Mouse (Mus musculus) ES-E14 (cell line): ENCODE results near the gene Ddx20. TPM values are rescaled to one million over a fixed set of nuclear protein-coding genes. Genes with fewer than 3 reads are reported as not detected.

Experiments
- DNase-seq: peaks from one replicate; pipeline ENCODE4 v3.0.0-alpha.2; 2013; ENCODE audit warnings: low read depth, low spot score
- H3K27ac ChIP-seq: 2 replicates; pipeline ENCODE4 v1.5.1; 2012; ENCODE audit warnings: low read depth, mild to moderate bottlenecking, low read length, moderate library complexity, mixed read lengths; ENCODE audit not compliant: poor library complexity, insufficient read depth, severe bottlenecking
- H3K36me3 ChIP-seq: 2 replicates; pipeline ENCODE4 v1.6.1; 2012; ENCODE audit warnings: mild to moderate bottlenecking, low read length, moderate library complexity, mixed read lengths; ENCODE audit not compliant: control insufficient read depth, poor library complexity, insufficient read depth, severe bottlenecking
- H3K4me1 ChIP-seq, 2 experiments: fragments of 150-350 bp in 1 of 2; sonication (generic) in 1 of 2; 2 replicates each; pipeline ENCODE4 v1.6.1; 2012; ENCODE audit warnings: low read length in 2 of 2, mild to moderate bottlenecking in 1 of 2, mixed read lengths in 1 of 2; ENCODE audit not compliant: control insufficient read depth in 2 of 2, insufficient read depth in 2 of 2, poor library complexity in 1 of 2
- H3K4me3 ChIP-seq, 2 experiments: fragments of 150-350 bp in 1 of 2; sonication (generic) in 1 of 2; 2 replicates each; pipeline ENCODE4 v1.5.1; 2012; ENCODE audit warnings: low read length in 2 of 2, low read depth in 1 of 2, mild to moderate bottlenecking in 1 of 2, mixed read lengths in 1 of 2; ENCODE audit not compliant: insufficient read depth in 1 of 2, poor library complexity in 1 of 2, severe bottlenecking in 1 of 2
- H3K9ac ChIP-seq: 2 replicates; pipeline ENCODE4 v1.6.1; 2012; ENCODE audit warnings: low read depth, mild to moderate bottlenecking, low read length, mixed read lengths; ENCODE audit not compliant: poor library complexity, insufficient read depth, severe bottlenecking
- H3K9me3 ChIP-seq: fragments of 150-350 bp; sonication (generic); 2 replicates; pipeline ENCODE4 v1.6.1; 2012; ENCODE audit warnings: low read depth, mild to moderate bottlenecking, low read length; ENCODE audit not compliant: control insufficient read depth, insufficient read depth
- CHD2 ChIP-seq: IDR thresholded peaks from 2 replicates; pipeline ENCODE4 v1.6.1; 2014; ENCODE audit warnings: mild to moderate bottlenecking, low read depth, low read length, inconsistent platforms
- HCFC1 ChIP-seq: IDR thresholded peaks from 2 replicates; pipeline ENCODE4 v1.6.1; 2012; ENCODE audit warnings: low read length, inconsistent platforms, borderline replicate concordance; ENCODE audit not compliant: insufficient read depth
- MAFK ChIP-seq: IDR thresholded peaks from 2 replicates; pipeline ENCODE4 v1.6.1; 2014; ENCODE audit warnings: mild to moderate bottlenecking, low read depth, low read length, inconsistent platforms; ENCODE audit not compliant: insufficient read depth
- ZC3H11A ChIP-seq: IDR thresholded peaks from 2 replicates; pipeline ENCODE4 v1.6.1; 2012; ENCODE audit warnings: low read depth, mild to moderate bottlenecking, inconsistent platforms, low read length, borderline replicate concordance
- ZNF384 ChIP-seq: IDR thresholded peaks from 2 replicates; pipeline ENCODE4 v1.6.1; 2012; ENCODE audit warnings: low read depth, low read length, inconsistent platforms
- in situ Hi-C, 2 experiments: fragments of 600-800 bp; cut with MboI; formaldehyde crosslinking; loops; one replicate each; pipeline ENCODE4 v1.15.1; 2025; ENCODE audit warnings: low sequenced_read_pairs in 2 of 2, inconsistent platforms in 1 of 2; ENCODE audit not compliant: unreplicated experiment in 2 of 2
- total RNA-seq: library from RNA; depleted of rRNA; stranded (reverse); fragments of 300-350 nt; gene quantifications from 2 replicates; pipeline ENCODE4 v1.2.3, GENCODE M21; 2012

The Ddx20 gene
- total RNA-seq, 1 experiment, result 46.7 TPM

DNA sequence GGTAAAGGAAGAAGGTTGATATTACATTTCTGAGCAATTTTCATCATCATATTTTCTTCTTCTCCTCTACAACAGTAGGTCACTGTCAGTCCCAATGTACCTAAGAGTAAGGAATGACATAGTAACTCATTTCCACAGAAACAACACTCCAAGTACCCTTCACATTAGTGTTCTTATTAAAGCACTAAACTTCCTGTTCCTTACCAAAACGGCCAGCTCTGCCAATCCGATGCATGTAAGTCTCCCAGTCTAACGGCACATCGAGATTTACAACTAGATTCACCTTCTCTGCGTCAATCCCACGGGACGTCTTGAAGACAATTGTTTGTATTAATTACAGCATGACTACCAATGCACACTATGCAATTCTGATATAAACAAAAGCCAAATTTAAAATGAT, 7.0 kb downstream of the Ddx20 start:
- TF ChIP-seq ZC3H11A (no peak), ZNF384 (no peak), CHD2 (no peak)
- Histone ChIP-seq H3K4me1 (no peaks in the 10 kb centered on the region), H3K36me3 (peaks cover 23% of the 10 kb centered on the region), H3K9me3 (no peaks in the 10 kb centered on the region), H3K4me3 (no peak overlapping the region), H3K27ac (no peak overlapping the region), H3K9ac (no peak overlapping the region)
- in situ Hi-C loops, result no loop called here
- no peak for DNase-seq

GRCm38 (mm10) chr3:105675932-105676331, 11.4 kb downstream of the Ddx20 start:
- TF ChIP-seq MAFK (no peak), ZNF384 (no peak), HCFC1 (no peak), ZC3H11A (no peak), CHD2 (no peak)
- no peaks in the 10 kb centered on the region for H3K4me1 ChIP-seq
- peaks cover 14% of the 10 kb centered on the region for H3K36me3 ChIP-seq
- H3K4me3 ChIP-seq, result no peak overlapping the region
- in situ Hi-C loops, result no loop called here
- H3K27ac ChIP-seq, result no peak overlapping the region
- DNase-seq, result no peak
- H3K9ac ChIP-seq, result no peak overlapping the region
- H3K9me3 ChIP-seq, result no peaks in the 10 kb centered on the region

DNA sequence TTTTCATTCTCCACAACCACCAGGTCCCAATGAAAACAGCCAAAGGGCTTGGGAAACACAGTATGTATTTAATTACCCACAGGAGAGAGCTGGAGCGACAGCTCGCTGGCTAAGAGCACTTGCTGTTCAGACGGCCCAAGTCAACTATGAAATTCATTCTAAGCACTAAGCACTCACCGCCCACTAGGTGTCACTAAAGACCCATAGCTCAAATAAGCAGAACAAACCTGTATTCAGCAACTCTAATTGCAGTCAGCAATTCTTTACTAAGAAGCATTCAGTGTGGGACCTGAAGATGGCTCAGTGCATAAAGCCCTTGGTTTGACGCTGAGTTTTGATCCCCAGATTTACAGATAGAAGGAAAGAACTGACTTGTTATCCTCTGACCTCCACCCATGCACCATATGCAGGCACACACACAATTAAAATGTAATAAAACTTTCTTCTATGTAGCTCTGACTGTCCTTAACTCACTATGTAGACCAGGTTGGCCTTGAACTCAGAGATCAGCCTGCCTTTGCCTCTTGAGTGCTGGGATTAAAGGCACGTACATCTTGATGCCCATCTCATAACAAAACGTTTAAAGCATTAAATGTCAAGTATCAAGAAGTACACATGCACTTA, 12.7 kb downstream of the Ddx20 start:
- no peak overlapping the region for H3K4me3 ChIP-seq
- no peaks in the 10 kb centered on the region for H3K4me1 ChIP-seq
- in situ Hi-C loops, result loop anchor here in 1 of 2 experiments (5.0 kb wide), 1 partner anchor 228 kb away; no protein-coding TSS in a partner anchor
- H3K9me3 ChIP-seq, result no peaks in the 10 kb centered on the region
- H3K27ac ChIP-seq, result no peak overlapping the region
- DNase-seq, result peak; percentile 58
- no peak for TF ChIP-seq HCFC1
- 0 out of 2 replicates have a peak, but pooled peaks have one; percentile 28 for TF ChIP-seq MAFK
- peak; percentile 77 for TF ChIP-seq ZC3H11A
- TF ChIP-seq CHD2, result no peak
- no peak for TF ChIP-seq ZNF384
- H3K9ac ChIP-seq, result no peak overlapping the region
- peaks cover 12% of the 10 kb centered on the region for H3K36me3 ChIP-seq

GRCm38 (mm10) chr3:105670801-105671200, 16.6 kb downstream of the Ddx20 start:
- no peak overlapping the region for H3K4me3 ChIP-seq
- no peaks in the 10 kb centered on the region for H3K9me3 ChIP-seq
- no peak for TF ChIP-seq HCFC1
- H3K4me1 ChIP-seq, result no peaks in the 10 kb centered on the region
- H3K36me3 ChIP-seq, result no peaks in the 10 kb centered on the region
- no peak overlapping the region for H3K9ac ChIP-seq
- in situ Hi-C loops, result loop anchor here in 1 of 2 experiments (5.0 kb wide), 1 partner anchor 232 kb away; no protein-coding TSS in a partner anchor
- no peak for DNase-seq
- no peak overlapping the region for H3K27ac ChIP-seq

DNA sequence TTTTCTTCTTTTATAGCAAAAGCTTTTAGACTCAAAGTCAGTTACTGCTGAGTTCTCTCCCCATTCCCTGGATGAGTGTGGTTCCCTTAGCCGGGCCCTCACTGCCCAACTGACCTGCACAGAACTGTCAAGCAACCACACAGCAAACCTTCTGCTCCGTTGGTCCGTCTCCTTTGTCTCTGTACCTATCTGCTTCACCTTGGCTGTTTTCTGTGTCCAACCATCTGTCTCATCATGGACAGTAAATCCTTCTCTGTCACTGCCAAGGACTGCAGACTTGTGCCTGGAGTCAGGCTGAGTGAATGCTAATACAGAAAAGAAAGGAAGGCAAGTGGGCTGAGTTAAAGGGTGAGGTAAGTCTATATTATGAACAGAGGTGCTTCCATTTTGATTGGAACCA, 17.6 kb downstream of the Ddx20 start:
- no peaks in the 10 kb centered on the region for H3K4me1 ChIP-seq
- in situ Hi-C loops, result loop anchor here in 1 of 2 experiments (5.0 kb wide), 1 partner anchor 233 kb away; no protein-coding TSS in a partner anchor
- DNase-seq, result no peak
- H3K9me3 ChIP-seq, result no peaks in the 10 kb centered on the region
- no peak overlapping the region for H3K9ac ChIP-seq
- H3K36me3 ChIP-seq, result no peaks in the 10 kb centered on the region
- no peak for TF ChIP-seq ZNF384
- no peak for TF ChIP-seq ZC3H11A
- TF ChIP-seq MAFK, result no peak
- no peak for TF ChIP-seq HCFC1
- TF ChIP-seq CHD2, result no peak
- no peak overlapping the region for H3K4me3 ChIP-seq
- H3K27ac ChIP-seq, result no peak overlapping the region
